Mouse (Mus musculus) intestine, postnatal 0 days (tissue): ENCODE results near the gene Slc35e3. TPM values are rescaled to one million over a fixed set of nuclear protein-coding genes. Genes with fewer than 3 reads are reported as not detected.
"Not testable (repeated sequence)": the region's sequence is repeated elsewhere in the genome, so short reads cannot be mapped to it uniquely, and the experiment has no call there.

Source experiments
- ATAC-seq: fragments of 200-750 bp; cut with Nextera tagmentation; 2 replicates; pipeline ENCODE4 v1.8.0; 2017; ENCODE audit warnings: mild to moderate bottlenecking, moderate TSS enrichment, moderate library complexity
- H3K27ac ChIP-seq: fragments of 300-500 bp; sonication (generic); 2 replicates; pipeline ENCODE4 v1.5.1; 2014; ENCODE audit warnings: mild to moderate bottlenecking, low read depth, low read length, moderate library complexity
- H3K27me3 ChIP-seq: fragments of 300-500 bp; sonication (generic); replicated peaks from 2 replicates; pipeline ENCODE4 v1.6.1; 2014; ENCODE audit warnings: low read length, mixed read lengths; ENCODE audit not compliant: control insufficient read depth, insufficient read depth
- H3K36me3 ChIP-seq: fragments of 300-500 bp; sonication (generic); 2 replicates; pipeline ENCODE4 v1.6.1; 2014; ENCODE audit warnings: mild to moderate bottlenecking, moderate library complexity; ENCODE audit not compliant: control insufficient read depth, insufficient read depth
- H3K4me1 ChIP-seq: fragments of 300-500 bp; sonication (generic); replicated peaks from 2 replicates; pipeline ENCODE4 v1.6.1; 2014; ENCODE audit warnings: antibody characterized with exemption, low read length, mixed read lengths; ENCODE audit not compliant: control insufficient read depth, insufficient read depth
- H3K4me2 ChIP-seq: fragments of 300-500 bp; sonication (generic); replicated peaks from 2 replicates; pipeline ENCODE4 v1.6.1; 2014; ENCODE audit warnings: low read depth, mild to moderate bottlenecking, moderate library complexity
- H3K4me3 ChIP-seq: fragments of 300-500 bp; sonication (generic); 2 replicates; pipeline ENCODE4 v1.5.1; 2014; ENCODE audit warnings: low read depth, low read length
- H3K9ac ChIP-seq: fragments of 300-500 bp; sonication (generic); 2 replicates; pipeline ENCODE4 v1.6.1; 2014; ENCODE audit warnings: mild to moderate bottlenecking, low read depth, low read length
- H3K9me3 ChIP-seq: fragments of 300-500 bp; sonication (generic); 2 replicates; pipeline ENCODE4 v1.6.1; 2016; ENCODE audit warnings: mixed run types; ENCODE audit not compliant: control insufficient read depth
- CTCF ChIP-seq: sonication (generic); IDR thresholded peaks from 2 replicates; pipeline ENCODE4 v1.5.1; 2016; ENCODE audit warnings: low read depth, mild to moderate bottlenecking, control low read depth, antibody characterized with exemption, moderate library complexity
- WGBS: fragments of 180-500 bp; shearing (Covaris S2); extraction: QIAGEN DNeasy Blood & Tissue Kit; methylation state at CpG from one replicate; pipeline ENCODE4 v1.1.7; 2014; 5-methylcytosine and 5-hydroxymethylcytosine counted together
- polyA plus RNA-seq: library from polyadenylated mRNA; unstranded; fragments of >200 nt; fragmentation: Nextera tagmentation; extraction: Ambion mirVana; gene quantifications from 2 replicates; pipeline ENCODE4 v1.2.1, GENCODE M21; 2015

Slc35e3 gene
- polyA plus RNA-seq, 1 experiment from 2014 or later, result 13.5 TPM

DNA sequence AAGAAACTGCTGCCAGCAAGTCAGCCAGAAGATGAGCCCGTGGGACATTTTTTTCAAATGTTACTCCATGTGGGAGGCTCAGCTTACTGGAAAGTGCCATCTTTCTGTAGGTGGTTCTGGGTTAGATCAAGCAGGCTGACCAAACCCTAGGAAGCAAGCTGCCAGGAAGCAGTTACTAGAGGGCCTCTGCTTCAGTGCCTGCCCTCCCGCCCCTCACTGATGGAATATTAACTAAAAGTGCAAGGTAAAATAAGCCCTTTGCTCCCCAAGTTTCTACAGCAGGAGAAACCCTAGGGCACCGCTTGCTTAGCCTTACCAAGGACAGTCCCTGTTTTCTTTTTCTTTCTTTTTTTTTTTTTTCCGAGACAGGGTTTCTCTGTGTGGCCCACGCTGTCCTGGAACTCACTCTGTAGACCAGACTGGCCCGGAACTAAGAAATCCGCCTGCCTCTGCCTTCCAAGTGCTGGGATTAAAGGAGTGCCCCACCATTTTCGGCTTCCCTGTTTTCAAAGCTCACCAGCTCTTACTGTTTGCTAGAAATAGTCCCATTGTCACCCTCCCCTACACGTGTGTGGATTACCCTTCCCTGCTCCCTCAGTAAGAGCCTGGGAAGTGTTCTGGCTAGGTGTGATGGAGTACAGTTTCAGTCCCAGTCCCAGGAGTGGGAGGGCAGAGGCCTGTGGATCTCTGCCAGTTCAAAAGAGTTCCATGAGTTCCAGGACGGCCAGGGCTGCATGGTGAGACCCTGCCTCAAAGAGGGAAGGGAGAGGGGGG lies 2.3 kb upstream of the Slc35e3 start:
- Histone ChIP-seq H3K4me1 (no peaks in the 10 kb centered on the region), H3K27me3 (no peaks in the 10 kb centered on the region), H3K4me3 (no peak overlapping the region), H3K9me3 (no peaks in the 10 kb centered on the region), H3K36me3 (peaks cover 32% of the 10 kb centered on the region), H3K9ac (no peak overlapping the region), H3K4me2 (no peak overlapping the region), H3K27ac (peak overlapping the region; percentile 21; the same call in 1 of the 2 replicates)
- 74% methylated on average over 10 of the region's 10 CpGs for WGBS
- ATAC-seq, result no peak
- TF ChIP-seq CTCF, result no peak

- WGBS, result 87% methylated on average over 7 of the region's 7 CpGs
- no peak for TF ChIP-seq CTCF
Measured at GRCm38 (mm10) chr10:117747711-117748110, 1.5 kb upstream of the Slc35e3 start.

DNA sequence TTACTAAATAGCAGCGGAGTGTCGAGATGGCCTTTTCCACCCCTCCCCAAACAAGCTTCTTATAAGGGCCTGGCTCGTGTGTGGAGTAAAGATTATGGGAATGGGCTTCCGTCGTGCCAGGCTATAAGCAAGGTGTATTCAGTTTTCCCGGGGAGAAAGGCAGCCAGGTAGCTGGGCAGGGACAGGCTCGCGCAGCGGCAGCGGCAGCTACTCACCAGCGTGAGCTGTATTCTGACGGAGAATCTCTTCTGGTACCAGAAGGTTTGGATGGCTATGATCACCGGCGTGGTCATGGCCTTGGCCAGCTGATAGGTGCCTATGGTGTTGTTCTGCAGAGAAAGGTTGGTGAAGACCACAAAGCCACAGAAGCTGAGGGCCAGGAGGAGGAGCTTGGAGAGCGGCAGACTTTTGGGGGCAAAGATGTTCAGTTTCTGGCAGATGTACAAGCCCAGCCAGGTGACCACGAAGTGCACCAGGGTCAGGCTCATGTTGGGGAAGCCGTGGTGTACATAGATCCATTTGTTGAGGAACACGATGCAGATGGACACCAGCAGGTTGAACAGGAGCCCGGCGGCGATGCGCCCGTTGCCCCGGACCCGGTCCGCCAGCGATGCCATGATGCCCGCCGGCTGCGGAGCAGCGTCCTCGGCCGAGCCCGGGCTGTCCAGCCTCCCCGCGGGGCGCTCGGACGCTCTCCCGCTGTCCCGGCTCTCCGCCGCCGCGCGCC lies 432 bp downstream of the Slc35e3 start:
- peaks cover 15% of the 10 kb centered on the region for H3K36me3 ChIP-seq
- peak overlapping the region; percentile 46 for H3K9ac ChIP-seq
- peak overlapping the region; percentile 74 for H3K4me2 ChIP-seq
- not testable (repeated sequence) for ATAC-seq, H3K9me3 ChIP-seq, H3K27me3 ChIP-seq, H3K4me1 ChIP-seq
- WGBS, result under 1% methylated on average over 19 of the region's 46 CpGs
- peak overlapping the region; percentile 73; the same call in 1 of the 2 replicates for H3K27ac ChIP-seq
- peak overlapping the region; percentile 50 for H3K4me3 ChIP-seq

More at GRCm38 (mm10) chr10:117747711-117748110, 1.5 kb upstream of the Slc35e3 start:
- Histone ChIP-seq H3K4me1 (no peaks in the 10 kb centered on the region), H3K27ac (0 out of 2 replicates have a peak overlapping the region, but pooled peaks have one; percentile 21), H3K27me3 (no peaks in the 10 kb centered on the region), H3K4me2 (no peak overlapping the region), H3K9ac (no peak overlapping the region), H3K4me3 (no peak overlapping the region), H3K36me3 (peaks cover 32% of the 10 kb centered on the region), H3K9me3 (no peaks in the 10 kb centered on the region)
- ATAC-seq, result no peak

- no peak for TF ChIP-seq CTCF
- no peaks in the 10 kb centered on the region for H3K4me1 ChIP-seq
- no peak overlapping the region for H3K4me3 ChIP-seq
- no peaks in the 10 kb centered on the region for H3K27me3 ChIP-seq
- no peak overlapping the region for H3K27ac ChIP-seq
- H3K9ac ChIP-seq, result no peak overlapping the region
- no peak for ATAC-seq
- no peaks in the 10 kb centered on the region for H3K9me3 ChIP-seq
- peaks cover 9% of the 10 kb centered on the region for H3K36me3 ChIP-seq
- peak overlapping the region; percentile 32 for H3K4me2 ChIP-seq
- WGBS, result 70% methylated on average over 4 of the region's 4 CpGs
Measured at GRCm38 (mm10) chr10:117743917-117744316, 2.2 kb downstream of the Slc35e3 start.

- no peaks in the 10 kb centered on the region for H3K4me1 ChIP-seq
- peaks cover 14% of the 10 kb centered on the region for H3K36me3 ChIP-seq
- WGBS, result 90% methylated on average over 2 of the region's 2 CpGs
- no peak for TF ChIP-seq CTCF
- no peaks in the 10 kb centered on the region for H3K9me3 ChIP-seq
- H3K27ac ChIP-seq, result no peak overlapping the region
- no peak overlapping the region for H3K4me3 ChIP-seq
- H3K27me3 ChIP-seq, result no peaks in the 10 kb centered on the region
- no peak overlapping the region for H3K9ac ChIP-seq
- H3K4me2 ChIP-seq, result no peak overlapping the region
- ATAC-seq, result no peak
Measured at GRCm38 (mm10) chr10:117743182-117743581, 3.0 kb downstream of the Slc35e3 start.

GRCm38 (mm10) chr10:117742618-117743017 lies 3.5 kb downstream of the Slc35e3 start:
- Histone ChIP-seq H3K27ac (no peak overlapping the region), H3K9ac (no peak overlapping the region), H3K9me3 (no peaks in the 10 kb centered on the region), H3K36me3 (peaks cover 16% of the 10 kb centered on the region), H3K27me3 (no peaks in the 10 kb centered on the region), H3K4me3 (no peak overlapping the region), H3K4me1 (no peaks in the 10 kb centered on the region), H3K4me2 (no peak overlapping the region)
- ATAC-seq, result no peak
- 91% methylated on average over 4 of the region's 4 CpGs for WGBS
- no peak for TF ChIP-seq CTCF
